Mouse (Mus musculus) embryo, embryonic 9.5 days (tissue): ENCODE data around the gene Nrxn3.

Experiments
- DNase-seq: peaks from one replicate; pipeline ENCODE4 v3.0.0-alpha.2; 2017; ENCODE audit errors: extremely low spot score

Nrxn3 gene

GRCm38 (mm10) chr12:89325864-89326560, 603.3 kb downstream of the Nrxn3 start:
- no peak for DNase-seq

- DNase-seq: no peak
Observed at GRCm38 (mm10) chr12:89331474-89332263, 609.0 kb downstream of the Nrxn3 start.

- no peak for DNase-seq
Observed at GRCm38 (mm10) chr12:89333486-89333885, 610.8 kb downstream of the Nrxn3 start.

DNA sequence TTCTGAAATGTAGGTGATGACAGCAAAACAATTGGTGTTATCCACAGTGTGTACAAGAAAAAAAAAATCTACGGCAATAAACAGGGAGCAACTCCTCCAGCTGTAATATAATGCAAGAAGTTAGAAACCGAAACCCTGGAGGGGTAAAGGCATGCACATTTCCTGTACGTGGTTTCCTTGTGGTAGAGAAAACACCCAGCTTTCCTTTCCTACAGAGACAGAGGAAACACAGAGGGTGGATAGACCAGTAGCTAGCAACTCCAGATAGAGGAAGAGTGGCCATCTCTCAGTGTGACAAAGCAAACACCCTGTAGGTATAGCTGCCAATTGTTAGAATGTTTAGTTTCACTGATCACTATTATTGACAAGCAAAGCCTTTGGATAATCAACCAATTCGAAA, 642.2 kb downstream of the Nrxn3 start:
- no peak for DNase-seq

DNA sequence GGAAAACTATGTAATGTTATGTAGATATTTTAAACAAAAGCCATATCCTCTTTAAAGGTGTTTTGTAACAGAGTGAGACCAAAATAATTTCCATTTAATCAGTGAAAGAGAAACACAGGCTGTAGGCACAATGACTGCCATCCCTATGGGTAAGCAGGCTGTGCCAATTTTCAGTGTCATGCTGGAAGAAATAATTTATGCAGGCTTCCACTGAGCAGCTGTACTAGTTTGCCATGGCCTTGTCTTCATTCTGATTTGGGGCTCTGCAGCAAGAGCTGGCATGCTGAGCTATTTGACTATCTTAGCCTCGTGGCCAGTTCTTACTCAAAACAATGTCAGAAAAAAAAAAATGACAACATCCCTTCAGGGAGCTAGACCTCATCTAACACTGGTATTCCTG, 647.3 kb downstream of the Nrxn3 start:
- DNase-seq: no peak

DNA sequence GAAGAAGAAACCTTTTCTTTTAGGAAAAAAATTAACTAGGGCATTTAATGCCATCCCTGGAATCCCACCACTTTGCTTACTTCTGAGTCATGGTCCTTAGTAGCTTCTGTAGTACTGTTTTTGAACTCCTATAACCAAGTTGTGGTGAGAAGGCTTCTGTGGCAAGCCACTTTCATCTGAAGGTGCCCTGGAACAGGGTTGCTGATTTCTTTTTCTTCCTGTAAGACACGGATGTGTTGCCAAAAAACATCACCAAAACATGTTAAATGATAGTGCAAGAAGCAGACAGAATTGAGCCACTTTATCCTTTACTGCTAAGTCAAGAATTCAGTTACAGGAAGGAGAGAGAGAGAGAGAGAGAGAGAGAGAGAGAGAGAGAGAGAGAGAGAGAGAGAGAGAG, 653.9 kb downstream of the Nrxn3 start:
- DNase-seq: no peak

DNA sequence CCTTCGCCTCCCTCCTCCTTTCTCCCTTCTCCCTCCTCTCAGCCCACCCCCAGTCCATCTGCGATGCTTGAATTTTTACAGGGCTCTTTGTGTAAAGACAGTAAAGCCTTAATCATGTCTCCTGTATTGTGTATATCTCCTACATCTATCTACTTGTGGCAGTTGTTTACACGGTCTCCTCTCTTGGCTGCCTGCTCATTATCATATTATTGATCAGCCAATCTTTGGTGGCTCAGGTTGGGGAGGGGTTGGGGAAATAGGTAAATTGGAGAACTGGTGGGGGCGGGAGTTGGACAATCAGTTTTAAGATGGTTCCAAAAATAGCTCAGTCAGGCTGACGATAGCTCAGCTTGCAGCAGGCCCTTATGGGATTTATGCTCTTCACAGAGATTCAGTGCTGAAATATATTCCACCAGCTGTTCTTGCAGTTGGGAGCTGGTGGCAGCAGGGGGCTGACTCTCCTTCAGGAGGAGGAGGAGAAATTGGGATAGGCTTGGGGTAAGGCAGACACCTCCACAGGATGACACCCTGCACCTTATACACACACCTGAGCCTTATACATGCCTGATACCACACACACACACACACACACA, 654.5 kb downstream of the Nrxn3 start:
- DNase-seq: no peak

- no peak for DNase-seq
Observed at GRCm38 (mm10) chr12:89377687-89378086, 655.0 kb downstream of the Nrxn3 start.

DNA sequence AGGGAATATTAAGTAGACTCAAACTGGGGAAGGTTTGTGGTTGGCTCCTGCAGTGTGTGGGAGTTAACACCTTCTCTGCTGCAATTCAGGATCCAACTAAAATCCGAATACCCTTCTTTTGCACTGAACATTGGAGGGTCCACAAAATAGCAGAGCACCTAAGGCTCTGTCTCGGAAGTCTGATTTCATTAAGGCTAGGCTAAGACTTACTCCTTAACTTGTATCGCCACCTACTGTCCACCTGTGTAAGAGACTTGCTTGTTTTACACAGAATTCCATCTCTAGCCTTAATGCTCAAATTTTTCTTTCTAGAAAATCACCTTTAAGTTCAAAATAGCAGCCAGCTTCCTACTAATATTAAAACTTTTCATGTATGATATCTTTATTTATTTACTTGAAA, 660.6 kb downstream of the Nrxn3 start:
- peak; percentile 18 for DNase-seq

- DNase-seq: peak; percentile 12
Observed at GRCm38 (mm10) chr12:89395121-89395792, 672.6 kb downstream of the Nrxn3 start.

- DNase-seq: no peak
Observed at GRCm38 (mm10) chr12:89436519-89436918, 713.8 kb downstream of the Nrxn3 start.

DNA sequence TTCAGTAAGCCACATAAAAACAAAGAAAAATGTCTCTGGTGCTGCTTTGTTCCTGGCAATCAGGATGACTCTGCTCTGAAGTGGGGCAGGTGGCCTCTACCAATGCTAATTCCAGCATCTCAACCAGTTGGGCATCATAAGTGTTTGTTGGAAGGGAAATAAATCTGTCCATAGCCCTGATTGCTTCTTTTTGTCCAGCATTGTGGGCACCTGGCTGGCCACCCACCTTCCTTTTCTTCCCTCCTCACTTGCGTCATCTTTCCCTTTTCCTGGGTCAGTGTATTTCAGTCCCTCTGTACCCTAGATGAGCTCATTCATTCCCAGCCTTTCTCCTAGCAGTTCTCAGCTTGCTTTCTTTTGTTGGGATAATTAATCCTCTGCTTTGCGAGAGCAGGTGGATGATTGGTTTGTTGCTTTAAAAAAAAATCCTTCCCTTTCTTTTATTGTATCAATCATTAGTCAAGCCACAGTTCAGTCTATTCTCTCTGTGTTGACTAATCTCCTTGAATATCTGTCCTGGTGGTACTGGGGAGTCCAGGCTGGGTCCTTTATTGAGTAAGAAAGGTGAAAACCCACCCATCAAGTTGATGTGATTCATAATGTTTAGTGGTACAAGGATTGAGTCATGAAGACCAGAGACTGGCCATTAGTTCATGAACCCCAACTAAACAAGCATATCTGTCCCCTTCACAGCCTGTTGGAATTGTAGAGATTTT, 719.8 kb downstream of the Nrxn3 start:
- peak; percentile 4 for DNase-seq

GRCm38 (mm10) chr12:89450667-89451298, 728.1 kb downstream of the Nrxn3 start:
- peak; percentile 48 for DNase-seq

DNA sequence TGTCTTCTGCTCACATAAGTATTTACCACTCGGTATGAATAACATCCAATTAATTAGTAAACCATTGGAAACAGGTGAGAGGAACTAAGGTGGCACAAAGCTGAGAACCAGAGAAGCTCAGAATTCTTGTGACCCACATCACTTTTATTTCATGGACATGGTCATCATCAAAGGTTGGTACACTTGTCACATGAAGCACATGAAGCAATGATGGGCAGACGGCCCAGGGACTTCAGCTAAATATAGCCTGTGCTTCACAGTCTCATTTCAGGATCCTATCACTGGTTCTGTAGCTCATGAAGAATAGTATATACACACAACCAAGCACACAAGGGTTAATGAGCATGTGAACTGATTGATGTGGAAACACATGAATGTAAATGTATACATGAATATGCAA, 747.5 kb downstream of the Nrxn3 start:
- no peak for DNase-seq

- no peak for DNase-seq
Observed at GRCm38 (mm10) chr12:89471289-89471688, 748.6 kb downstream of the Nrxn3 start.

DNA sequence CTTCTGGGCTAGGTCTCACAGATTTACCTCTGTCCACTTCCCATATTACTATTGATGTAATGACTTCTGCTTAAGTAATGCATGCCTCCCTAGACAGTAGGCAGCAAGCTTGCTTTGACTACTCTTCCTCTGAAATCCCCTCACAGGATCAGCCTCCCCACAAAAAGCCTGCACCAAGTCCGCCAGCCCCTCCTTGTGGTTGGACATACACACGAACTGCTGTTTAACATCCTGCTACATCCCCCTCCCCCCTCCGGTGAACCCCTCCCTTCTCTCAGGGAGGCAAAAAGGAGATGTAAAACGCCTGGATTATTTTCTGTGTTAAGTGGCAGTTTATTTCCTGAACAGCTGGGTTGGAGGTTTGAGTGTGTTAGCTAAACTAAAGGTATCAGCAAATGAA, 749.2 kb downstream of the Nrxn3 start:
- no peak for DNase-seq

- DNase-seq: peak; percentile 45
Observed at GRCm38 (mm10) chr12:89479096-89479495, 756.4 kb downstream of the Nrxn3 start.

- no peak for DNase-seq
Observed at GRCm38 (mm10) chr12:89482223-89482622, 759.5 kb downstream of the Nrxn3 start.

GRCm38 (mm10) chr12:89504026-89504425, 781.4 kb downstream of the Nrxn3 start:
- no peak for DNase-seq

DNA sequence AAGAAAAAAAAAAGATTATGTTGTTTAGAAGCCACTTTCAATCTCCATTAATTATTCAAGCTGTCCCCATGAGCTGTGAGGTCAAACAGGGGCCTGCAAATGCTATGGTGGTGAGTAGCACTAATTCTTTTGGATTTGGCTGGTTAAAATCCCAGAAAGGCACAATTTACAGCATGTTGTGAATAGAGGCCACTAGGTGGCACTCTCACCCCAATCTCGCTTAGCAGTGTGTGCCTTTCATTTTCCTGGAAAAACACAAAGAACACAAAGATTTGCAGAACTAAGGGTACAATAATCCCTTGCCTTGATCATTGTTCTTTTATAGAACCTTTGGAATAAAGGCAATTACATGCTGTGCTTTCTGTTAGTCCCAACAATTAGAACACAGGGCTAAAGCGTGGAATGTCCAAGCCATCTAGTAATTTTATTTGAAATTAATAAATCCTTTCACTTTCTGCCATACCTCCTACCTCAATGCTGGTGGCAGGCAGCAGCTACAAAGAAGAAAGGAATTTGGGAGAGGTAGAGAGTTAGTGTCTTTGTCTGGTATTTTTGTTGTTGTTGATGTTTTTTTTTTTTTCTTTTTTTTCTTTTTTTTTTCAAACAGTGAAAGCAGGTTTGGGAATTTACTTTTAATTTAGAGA, 782.6 kb downstream of the Nrxn3 start:
- peak; percentile 42 for DNase-seq

GRCm38 (mm10) chr12:89508970-89509369, 786.3 kb downstream of the Nrxn3 start:
- no peak for DNase-seq
